Mouse (Mus musculus) kidney, postnatal 0 days (tissue): ENCODE results near the gene Eif2b4. TPM values are rescaled to one million over a fixed set of nuclear protein-coding genes. Genes with fewer than 3 reads are reported as not detected.

Source experiments
- ATAC-seq: fragments of 200-750 bp; cut with Nextera tagmentation; replicated peaks from 2 replicates; pipeline ENCODE4 v1.8.0; 2017; ENCODE audit warnings: low read depth, moderate number of reproducible peaks, moderate TSS enrichment, moderate library complexity; ENCODE audit not compliant: low FRiP score
- DNase-seq: peaks from one replicate; pipeline ENCODE4 v3.0.0-alpha.2; 2016; ENCODE audit warnings: low spot score
- H3K27ac ChIP-seq: fragments of 300-500 bp; sonication (generic); 2 replicates; pipeline ENCODE4 v1.5.1; 2014; ENCODE audit warnings: mild to moderate bottlenecking
- H3K27me3 ChIP-seq: fragments of 300-500 bp; sonication (generic); 2 replicates; pipeline ENCODE4 v1.6.1; 2014; ENCODE audit warnings: low read length, mixed read lengths; ENCODE audit not compliant: insufficient read depth
- H3K36me3 ChIP-seq: fragments of 300-500 bp; sonication (generic); 2 replicates; pipeline ENCODE4 v1.6.1; 2014; ENCODE audit warnings: low read length, mixed read lengths; ENCODE audit not compliant: insufficient read depth
- H3K4me1 ChIP-seq: fragments of 300-500 bp; sonication (generic); replicated peaks from 2 replicates; pipeline ENCODE4 v1.6.1; 2014; ENCODE audit warnings: antibody characterized with exemption, low read length, mixed read lengths; ENCODE audit not compliant: insufficient read depth
- H3K4me2 ChIP-seq: fragments of 300-500 bp; sonication (generic); 2 replicates; pipeline ENCODE4 v1.6.1; 2014; ENCODE audit warnings: mild to moderate bottlenecking, low read length, moderate library complexity, mixed read lengths
- H3K4me3 ChIP-seq: fragments of 300-500 bp; sonication (generic); replicated peaks from 2 replicates; pipeline ENCODE4 v1.5.1; 2014; ENCODE audit warnings: low read depth, low read length
- H3K9ac ChIP-seq: fragments of 300-500 bp; sonication (generic); 2 replicates; pipeline ENCODE4 v1.6.1; 2014; ENCODE audit warnings: low read depth, low read length
- H3K9me3 ChIP-seq: fragments of 300-500 bp; sonication (generic); replicated peaks from 2 replicates; pipeline ENCODE4 v1.6.1; 2016; ENCODE audit warnings: low read length, inconsistent platforms, mixed read lengths
- CTCF ChIP-seq: IDR thresholded peaks from 2 replicates; pipeline ENCODE4 v1.5.1; 2016; ENCODE audit warnings: antibody characterized with exemption, low read depth, mild to moderate bottlenecking, moderate library complexity
- WGBS: fragments of 180-500 bp; shearing (Covaris S2); extraction: QIAGEN DNeasy Blood & Tissue Kit; methylation state at CpG from one replicate; pipeline ENCODE4 v1.1.7; 2014; 5-methylcytosine and 5-hydroxymethylcytosine counted together
- polyA plus RNA-seq: library from polyadenylated mRNA; unstranded; fragments of >200 nt; fragmentation: Nextera tagmentation; extraction: Ambion mirVana; gene quantifications from 2 replicates; pipeline ENCODE4 v1.2.1, GENCODE M21; 2015

Eif2b4 gene
- polyA plus RNA-seq, 1 experiment from 2014 or later: 66.8 TPM

DNA sequence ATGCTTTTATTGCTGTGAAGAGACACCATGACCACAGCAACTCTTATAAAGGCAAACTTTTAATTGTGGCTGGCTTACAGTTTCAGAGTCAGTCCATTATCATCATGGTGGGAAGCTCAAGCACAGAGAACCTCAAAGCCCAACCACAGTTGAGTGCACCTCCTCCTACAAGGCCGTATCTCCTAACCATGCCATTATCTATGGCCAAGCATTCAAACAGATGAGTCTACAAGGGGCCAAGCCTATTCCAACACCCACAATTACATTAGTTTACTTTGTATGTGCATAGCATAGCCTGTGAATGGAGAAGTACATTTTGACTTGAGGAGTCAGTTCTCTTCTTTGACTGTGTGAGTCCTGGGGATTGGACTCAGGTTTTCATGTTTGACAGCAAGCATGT, 28.4 kb downstream of the Eif2b4 start:
- 90% methylated on average over 1 of the region's 1 CpGs for WGBS
- Histone ChIP-seq H3K27me3 (no peaks in the 10 kb centered on the region), H3K4me2 (no peak overlapping the region), H3K9ac (no peak overlapping the region), H3K36me3 (peaks cover 79% of the 10 kb centered on the region), H3K4me1 (no peaks in the 10 kb centered on the region), H3K4me3 (no peak overlapping the region), H3K27ac (no peak overlapping the region), H3K9me3 (no peaks in the 10 kb centered on the region)
- ATAC-seq: no peak
- DNase-seq: no peak
- TF ChIP-seq CTCF: no peak

DNA sequence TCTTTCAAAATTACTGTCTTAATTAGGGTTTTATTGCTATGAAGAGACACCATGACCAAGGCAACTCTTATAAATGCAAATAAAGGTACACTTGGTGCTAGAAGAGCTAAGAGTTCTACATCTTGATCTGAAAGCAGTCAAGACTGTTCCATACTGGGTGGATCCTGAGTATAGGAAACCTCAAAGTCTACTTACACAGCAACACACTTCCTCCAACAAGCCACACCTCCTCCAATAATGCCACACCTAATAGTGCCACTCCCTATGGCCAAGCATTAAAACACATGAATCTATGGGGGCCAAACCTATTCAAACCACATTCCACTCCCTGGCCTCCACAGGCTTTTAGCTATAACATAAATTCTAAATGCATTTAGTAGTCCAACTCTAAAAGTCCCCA, 30.8 kb downstream of the Eif2b4 start:
- ATAC-seq: no peak

DNA sequence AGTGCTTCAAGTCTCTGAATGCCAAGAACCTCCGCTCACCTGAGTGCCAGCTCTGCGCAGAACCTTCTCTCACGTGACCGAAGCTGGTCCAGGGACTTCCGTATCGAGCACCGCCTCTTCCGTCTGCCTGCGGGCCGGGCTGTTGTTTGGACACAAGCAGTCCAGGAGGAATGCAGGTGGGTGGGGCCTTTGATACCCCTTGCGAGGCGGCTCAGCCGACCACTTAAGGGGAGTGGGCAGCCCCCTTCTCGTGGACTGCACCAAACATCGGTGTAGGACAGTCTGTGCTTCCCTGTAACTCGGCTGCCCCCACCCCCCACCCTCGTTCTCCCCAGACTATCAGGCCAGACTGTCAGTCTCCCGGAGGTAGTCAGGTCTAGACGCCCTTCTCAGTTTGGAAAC, 39.1 kb downstream of the Eif2b4 start, which contains the start of gene Mpv17:
TSS of gene Mpv17 (minus strand) at position 100 of the 402 bp plus-strand sequence.
- H3K4me3 ChIP-seq: peak within 1 kb of the TSS; percentile 57
- no peaks in the 10 kb centered on the region for H3K27me3 ChIP-seq
- peak within 1 kb of the TSS; percentile 75 for H3K4me2 ChIP-seq
- peak within 1 kb of the TSS; percentile 63 for H3K9ac ChIP-seq
- H3K4me1 ChIP-seq: peaks cover 8% of the 10 kb centered on the region; the same call in 1 of the 2 replicates
- no peaks in the 10 kb centered on the region for H3K9me3 ChIP-seq
- under 1% methylated on average over 19 of the region's 19 CpGs for WGBS
- H3K27ac ChIP-seq: peak within 1 kb of the TSS; percentile 70
- DNase-seq: peak; percentile 93
- H3K36me3 ChIP-seq: peaks cover 25% of the 10 kb centered on the region
- peak; percentile 91 for ATAC-seq
- TF ChIP-seq CTCF: no peak

More for the DNA sequence above, 30.8 kb downstream of the Eif2b4 start:
- H3K4me3 ChIP-seq: no peak overlapping the region
- no peaks in the 10 kb centered on the region for H3K9me3 ChIP-seq
- no peak for TF ChIP-seq CTCF
- no peak overlapping the region for H3K9ac ChIP-seq
- H3K27ac ChIP-seq: no peak overlapping the region
- H3K4me2 ChIP-seq: no peak overlapping the region
- no peak for DNase-seq
- H3K27me3 ChIP-seq: no peaks in the 10 kb centered on the region
- H3K4me1 ChIP-seq: no peaks in the 10 kb centered on the region
- peaks cover 81% of the 10 kb centered on the region for H3K36me3 ChIP-seq

DNA sequence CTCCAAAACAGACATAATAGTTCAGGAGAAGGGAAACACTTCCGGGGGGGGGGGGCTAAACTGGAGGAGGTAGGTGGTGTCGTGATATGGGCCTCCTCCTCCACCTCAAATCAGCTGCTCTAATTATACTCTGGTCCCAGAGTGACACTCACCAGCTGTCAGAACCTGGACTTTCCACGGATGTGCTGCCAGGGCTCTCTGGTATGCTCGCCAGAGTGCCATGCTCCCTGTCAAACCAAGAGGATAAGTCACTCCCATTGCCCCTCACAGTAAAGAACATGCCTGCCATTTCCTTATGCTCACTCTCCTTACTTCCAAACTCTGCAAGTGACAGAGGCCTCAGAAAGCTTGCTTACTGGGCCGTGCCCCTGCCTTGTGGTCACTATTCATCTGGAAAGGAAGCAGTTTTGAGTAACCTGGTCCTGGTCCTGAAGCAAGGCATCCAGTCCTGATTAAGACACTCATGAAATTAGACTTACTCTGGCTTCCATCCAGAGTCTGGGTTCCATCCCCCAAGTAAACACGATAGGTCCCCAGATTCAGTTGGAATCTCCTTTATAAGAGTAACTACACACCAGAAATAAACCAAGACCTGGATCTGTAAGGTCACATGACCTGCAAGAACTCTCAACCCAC, 39.6 kb downstream of the Eif2b4 start:
- Histone ChIP-seq H3K27me3 (no peaks in the 10 kb centered on the region), H3K4me1 (peaks cover 8% of the 10 kb centered on the region; the same call in 1 of the 2 replicates), H3K4me3 (peak overlapping the region; percentile 57), H3K36me3 (peaks cover 20% of the 10 kb centered on the region), H3K4me2 (peak overlapping the region; percentile 75), H3K9me3 (no peaks in the 10 kb centered on the region), H3K27ac (peak overlapping the region; percentile 58; the same call in 1 of the 2 replicates), H3K9ac (peak overlapping the region; percentile 63)
- TF ChIP-seq CTCF: no peak
- 30% methylated on average over 6 of the region's 6 CpGs for WGBS
- ATAC-seq (peak; percentile 23; the same call in 1 of the 2 replicates), DNase-seq (no peak)

DNA sequence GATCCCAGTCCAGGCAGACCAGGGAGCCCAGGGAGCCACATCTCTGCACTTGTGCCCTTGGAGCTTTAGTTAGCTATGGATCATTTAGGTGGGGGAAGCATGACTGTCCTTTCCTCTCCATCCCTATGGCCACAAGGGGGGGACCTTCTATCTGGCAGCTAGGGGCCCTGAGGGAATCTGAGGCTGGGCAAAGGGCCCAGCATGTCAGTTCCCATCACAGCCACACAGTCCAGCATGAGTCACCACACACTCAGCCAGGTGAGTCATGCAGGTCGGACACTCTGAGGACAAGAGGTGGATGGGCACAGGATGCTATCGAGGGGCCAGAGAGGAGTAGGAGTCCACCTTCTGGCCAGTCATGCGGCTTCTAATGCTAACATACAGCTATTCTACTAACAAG, 41.5 kb downstream of the Eif2b4 start:
- WGBS: 63% methylated on average over 3 of the region's 3 CpGs
- Histone ChIP-seq H3K36me3 (peaks cover 4% of the 10 kb centered on the region; the same call in 1 of the 2 replicates), H3K4me2 (no peak overlapping the region), H3K27ac (no peak overlapping the region), H3K4me1 (peaks cover 8% of the 10 kb centered on the region; the same call in 1 of the 2 replicates), H3K4me3 (no peak overlapping the region), H3K9ac (0 out of 2 replicates have a peak overlapping the region, but pooled peaks have one; percentile 8), H3K27me3 (no peaks in the 10 kb centered on the region), H3K9me3 (no peaks in the 10 kb centered on the region)
- peak; percentile 40; the same call in 1 of the 2 replicates for TF ChIP-seq CTCF
- DNase-seq: peak; percentile 5
- 0 out of 2 replicates have a peak, but pooled peaks have one; percentile 30 for ATAC-seq

DNA sequence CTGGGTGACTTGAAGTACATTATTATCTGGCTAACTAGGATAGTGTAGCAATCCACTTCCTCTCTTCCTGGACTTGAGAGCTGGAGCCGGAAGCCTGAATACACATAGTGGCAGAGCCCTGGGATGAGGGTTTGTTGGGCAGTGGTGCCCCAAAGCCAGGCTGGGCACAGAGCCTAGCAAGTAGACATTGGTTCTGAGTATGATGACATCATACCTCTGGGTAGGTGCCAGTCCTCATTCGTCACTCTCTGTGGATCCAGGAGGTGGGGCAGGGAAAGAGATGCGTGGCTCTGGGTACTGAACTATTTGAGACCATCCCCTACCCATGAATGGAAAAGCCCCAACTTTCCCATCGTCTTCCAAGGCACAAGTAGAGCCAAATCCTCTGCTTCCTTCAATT, 43.4 kb downstream of the Eif2b4 start:
- Histone ChIP-seq H3K4me2 (no peak overlapping the region), H3K9me3 (no peaks in the 10 kb centered on the region), H3K27ac (no peak overlapping the region), H3K4me1 (peaks cover 8% of the 10 kb centered on the region; the same call in 1 of the 2 replicates), H3K4me3 (no peak overlapping the region), H3K9ac (no peak overlapping the region), H3K36me3 (peaks cover 4% of the 10 kb centered on the region; the same call in 1 of the 2 replicates), H3K27me3 (no peaks in the 10 kb centered on the region)
- ATAC-seq (no peak), DNase-seq (no peak)
- WGBS: 96% methylated on average over 4 of the region's 4 CpGs
- TF ChIP-seq CTCF: no peak
